Comparison of ENCODE assay signal across 16 mouse cellular contexts in genomic region chr7:6829148-6829547, GRCm38 (mm10).
A peak's percentile ranks its signal among the peaks of the same experiment; 100 is the strongest.
DNase-seq lines count a peak whose midpoint lies in the region; ATAC-seq and TF ChIP-seq lines count a peak whose summit lies in the region.
"Had no signal": no experiment of that assay in that cellular context is flagged by ENCODE, and none has a peak within 500 bp of the region (broad histone marks: within the 10 kb centered on the region; RNA-seq: fewer than 3 reads in every experiment).

No protein-coding gene starts in this region.

- peaks cover 7% of the 10 kb centered on the region; the same call in 1 of the 2 replicates for H3K4me1 ChIP-seq in hindbrain, embryonic 12.5 days
- H3K4me1 ChIP-seq in hindbrain, embryonic 11.5 days (replicated peaks; ENCODE audit: control insufficient read depth, insufficient read depth, low read length): no peaks in the 10 kb centered on the region
- H3K4me1 ChIP-seq in embryonic facial prominence, embryonic 10.5 days: peaks cover 11% of the 10 kb centered on the region
- peaks cover 20% of the 10 kb centered on the region for H3K4me1 ChIP-seq in hindbrain, embryonic 15.5 days (replicated peaks)
- no peaks in the 10 kb centered on the region for H3K4me1 ChIP-seq in midbrain, postnatal 0 days (ENCODE audit: insufficient read depth, low read length)
- H3K4me1 ChIP-seq in intestine, postnatal 0 days (replicated peaks; ENCODE audit: control insufficient read depth, insufficient read depth, low read length): no peaks in the 10 kb centered on the region

- no peaks in the 10 kb centered on the region for H3K36me3 ChIP-seq in hindbrain, embryonic 12.5 days
- no peaks in the 10 kb centered on the region for H3K36me3 ChIP-seq in hindbrain, embryonic 11.5 days (ENCODE audit: control insufficient read depth, insufficient read depth, low read length)
- no peaks in the 10 kb centered on the region for H3K36me3 ChIP-seq in embryonic facial prominence, embryonic 10.5 days (replicated peaks)
- H3K36me3 ChIP-seq in hindbrain, embryonic 15.5 days: no peaks in the 10 kb centered on the region
- no peaks in the 10 kb centered on the region for H3K36me3 ChIP-seq in midbrain, postnatal 0 days (ENCODE audit: insufficient read depth, low read length)
- H3K36me3 ChIP-seq in intestine, postnatal 0 days (ENCODE audit: control insufficient read depth, insufficient read depth): no peaks in the 10 kb centered on the region
- H3K36me3 ChIP-seq: kidney, embryonic 15.5 days had no signal

- H3K9ac ChIP-seq in hindbrain, embryonic 12.5 days: no peak overlapping the region
- H3K9ac ChIP-seq in hindbrain, embryonic 11.5 days (ENCODE audit: low read depth, low read length): no peak overlapping the region
- H3K9ac ChIP-seq in hindbrain, embryonic 15.5 days: no peak overlapping the region
- no peak overlapping the region for H3K9ac ChIP-seq in midbrain, postnatal 0 days (replicated peaks; ENCODE audit: low read length, poor library complexity, severe bottlenecking)
- no peak overlapping the region for H3K9ac ChIP-seq in intestine, postnatal 0 days (ENCODE audit: low read depth, low read length)
- H3K9ac ChIP-seq: kidney, embryonic 15.5 days; liver, postnatal 0 days had no signal

- no peaks in the 10 kb centered on the region for H3K9me3 ChIP-seq in hindbrain, embryonic 12.5 days (replicated peaks)
- H3K9me3 ChIP-seq in hindbrain, embryonic 11.5 days (ENCODE audit: control insufficient read depth, low read length): no peaks in the 10 kb centered on the region
- no peaks in the 10 kb centered on the region for H3K9me3 ChIP-seq in embryonic facial prominence, embryonic 10.5 days
- no peaks in the 10 kb centered on the region for H3K9me3 ChIP-seq in hindbrain, embryonic 15.5 days
- no peaks in the 10 kb centered on the region for H3K9me3 ChIP-seq in midbrain, postnatal 0 days (ENCODE audit: low read length)
- no peaks in the 10 kb centered on the region for H3K9me3 ChIP-seq in intestine, postnatal 0 days (ENCODE audit: control insufficient read depth)
- H3K9me3 ChIP-seq: kidney, embryonic 15.5 days had no signal

- 11% methylated on average over 2 of the region's 2 CpGs for WGBS in hindbrain, embryonic 12.5 days
- WGBS in hindbrain, embryonic 11.5 days: 15% methylated on average over 2 of the region's 2 CpGs
- 25% methylated on average over 2 of the region's 2 CpGs for WGBS in embryonic facial prominence, embryonic 10.5 days
- 2% methylated on average over 2 of the region's 2 CpGs for WGBS in hindbrain, embryonic 15.5 days
- 2% methylated on average over 2 of the region's 2 CpGs for WGBS in midbrain, postnatal 0 days
- WGBS in intestine, postnatal 0 days: 45% methylated on average over 2 of the region's 2 CpGs

- H3K4me2 ChIP-seq in hindbrain, embryonic 12.5 days (replicated peaks): no peak overlapping the region
- no peak overlapping the region for H3K4me2 ChIP-seq in hindbrain, embryonic 11.5 days (replicated peaks; ENCODE audit: low read depth, low read length)
- H3K4me2 ChIP-seq in hindbrain, embryonic 15.5 days: no peak overlapping the region
- no peak overlapping the region for H3K4me2 ChIP-seq in midbrain, postnatal 0 days (ENCODE audit: low read depth, low read length, poor library complexity, severe bottlenecking)
- H3K4me2 ChIP-seq in intestine, postnatal 0 days (replicated peaks; ENCODE audit: low read depth): no peak overlapping the region
- H3K4me2 ChIP-seq: kidney, embryonic 15.5 days had no signal

- H3K27me3 ChIP-seq in hindbrain, embryonic 12.5 days: no peaks in the 10 kb centered on the region
- no peaks in the 10 kb centered on the region for H3K27me3 ChIP-seq in hindbrain, embryonic 11.5 days (ENCODE audit: control insufficient read depth, insufficient read depth, low read length)
- no peaks in the 10 kb centered on the region for H3K27me3 ChIP-seq in embryonic facial prominence, embryonic 10.5 days (replicated peaks; ENCODE audit: low read depth, poor library complexity, severe bottlenecking)
- H3K27me3 ChIP-seq in hindbrain, embryonic 15.5 days: no peaks in the 10 kb centered on the region
- no peaks in the 10 kb centered on the region for H3K27me3 ChIP-seq in midbrain, postnatal 0 days (ENCODE audit: insufficient read depth, low read length)
- H3K27me3 ChIP-seq in intestine, postnatal 0 days (replicated peaks; ENCODE audit: control insufficient read depth, insufficient read depth, low read length): no peaks in the 10 kb centered on the region
- H3K27me3 ChIP-seq: CH12.LX; kidney, embryonic 15.5 days had no signal

- H3K27ac ChIP-seq in hindbrain, embryonic 12.5 days: peak overlapping the region; percentile 41
- H3K27ac ChIP-seq in hindbrain, embryonic 11.5 days (ENCODE audit: low read depth, low read length): no peak overlapping the region
- H3K27ac ChIP-seq in embryonic facial prominence, embryonic 10.5 days (replicated peaks): 0 out of 2 replicates have a peak overlapping the region, but pooled peaks have one; percentile 8
- H3K27ac ChIP-seq in hindbrain, embryonic 15.5 days (replicated peaks): peak overlapping the region; percentile 75
- H3K27ac ChIP-seq in midbrain, postnatal 0 days (ENCODE audit: low read depth, low read length): peak overlapping the region; percentile 70
- no peak overlapping the region for H3K27ac ChIP-seq in intestine, postnatal 0 days (ENCODE audit: low read depth, low read length)
- H3K27ac ChIP-seq: kidney, embryonic 15.5 days; left cerebral cortex, adult 2 months had no signal

- peak; percentile 29; the same call in 1 of the 2 replicates for ATAC-seq in hindbrain, embryonic 12.5 days (ENCODE audit: low FRiP score)
- no peak for ATAC-seq in hindbrain, embryonic 11.5 days (ENCODE audit: low FRiP score)
- peak; percentile 92 for ATAC-seq in hindbrain, embryonic 15.5 days (ENCODE audit: low FRiP score, low read depth)
- peak; percentile 79 for ATAC-seq in midbrain, postnatal 0 days (ENCODE audit: low FRiP score)
- no peak for ATAC-seq in intestine, postnatal 0 days
- ATAC-seq: liver, postnatal 0 days had no signal

- no peak overlapping the region for H3K4me3 ChIP-seq in hindbrain, embryonic 12.5 days
- H3K4me3 ChIP-seq in hindbrain, embryonic 11.5 days (ENCODE audit: low read depth, low read length): no peak overlapping the region
- no peak overlapping the region for H3K4me3 ChIP-seq in embryonic facial prominence, embryonic 10.5 days
- H3K4me3 ChIP-seq in hindbrain, embryonic 15.5 days: no peak overlapping the region
- H3K4me3 ChIP-seq in midbrain, postnatal 0 days (ENCODE audit: low read depth, low read length): no peak overlapping the region
- H3K4me3 ChIP-seq in intestine, postnatal 0 days (ENCODE audit: low read depth, low read length): no peak overlapping the region
- H3K4me3 ChIP-seq: kidney, embryonic 15.5 days; left cerebral cortex, adult 2 months had no signal

- no peak for TF ChIP-seq CTCF in midbrain, postnatal 0 days (IDR thresholded peaks at IDR 0.05)
- no peak for TF ChIP-seq CTCF in intestine, postnatal 0 days (IDR thresholded peaks at IDR 0.05; ENCODE audit: low read depth)

- no peak for DNase-seq in hindbrain, embryonic 11.5 days (ENCODE audit: low spot score)
- no peak for DNase-seq in embryonic facial prominence, embryonic 10.5 days (ENCODE audit: low spot score)
- DNase-seq in midbrain, postnatal 0 days (ENCODE audit: low spot score): peak; percentile 74
- no peak for DNase-seq in embryo, embryonic 10 days (ENCODE audit: low spot score)
- DNase-seq in lung, postnatal 25 days (ENCODE audit: low spot score): no peak
- DNase-seq: adrenal gland, postnatal 14 days; cerebellum, adult 9-11 months; heart, adult 18-20 months; liver, postnatal 0 days; lung, postnatal 4 days had no signal

Comparison
In these comparisons a context has a peak if more than half of its experiments do, and no peak if none do; other contexts are left out.
1. ATAC-seq: peak in hindbrain, embryonic 12.5 days (single experiment), hindbrain, embryonic 15.5 days (single experiment) and midbrain, postnatal 0 days (single experiment); none in hindbrain, embryonic 11.5 days (single experiment) and intestine, postnatal 0 days (single experiment).
2. H3K27ac ChIP-seq: peak in hindbrain, embryonic 12.5 days (single experiment), embryonic facial prominence, embryonic 10.5 days (single experiment), hindbrain, embryonic 15.5 days (single experiment) and midbrain, postnatal 0 days (single experiment); none in hindbrain, embryonic 11.5 days (single experiment) and intestine, postnatal 0 days (single experiment).